Mouse (Mus musculus) retina, postnatal 7 days (tissue): ENCODE measurements around the gene Slc13a4.

Source experiments
- DNase-seq: peaks from one replicate; pipeline ENCODE4 v3.0.0-alpha.2; 2012; ENCODE audit warnings: low read depth, low spot score

Gene Slc13a4

GRCm38 (mm10) chr6:35258922-35259321 is 49.0 kb downstream of the Slc13a4 start:
- DNase-seq, result no peak

- DNase-seq, result no peak
These were observed 50.2 kb downstream of the Slc13a4 start for GRCm38 (mm10) chr6:35257626-35258190.

GRCm38 (mm10) chr6:35256691-35257090 is 51.2 kb downstream of the Slc13a4 start:
- DNase-seq, result no peak

DNA sequence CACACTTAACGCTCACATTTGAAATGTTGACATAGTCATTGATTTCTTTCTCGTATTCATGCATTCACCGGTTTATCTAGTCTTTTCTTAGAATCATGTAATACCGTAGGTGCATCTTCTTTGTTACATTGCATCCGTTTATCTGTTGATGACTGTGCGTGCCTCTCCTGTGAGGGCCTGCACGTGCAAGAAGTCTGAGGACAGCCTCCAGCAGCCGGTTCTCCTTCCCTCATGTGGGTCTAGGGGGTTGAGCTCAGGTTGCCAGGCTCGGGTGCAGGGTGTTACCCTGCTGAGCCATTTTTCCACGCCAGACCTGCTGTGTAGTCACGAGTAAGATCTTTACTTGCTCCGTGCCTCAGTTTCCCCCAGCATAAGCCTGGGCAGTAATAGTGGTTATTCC is 52.9 kb downstream of the Slc13a4 start:
- no peak for DNase-seq

DNA sequence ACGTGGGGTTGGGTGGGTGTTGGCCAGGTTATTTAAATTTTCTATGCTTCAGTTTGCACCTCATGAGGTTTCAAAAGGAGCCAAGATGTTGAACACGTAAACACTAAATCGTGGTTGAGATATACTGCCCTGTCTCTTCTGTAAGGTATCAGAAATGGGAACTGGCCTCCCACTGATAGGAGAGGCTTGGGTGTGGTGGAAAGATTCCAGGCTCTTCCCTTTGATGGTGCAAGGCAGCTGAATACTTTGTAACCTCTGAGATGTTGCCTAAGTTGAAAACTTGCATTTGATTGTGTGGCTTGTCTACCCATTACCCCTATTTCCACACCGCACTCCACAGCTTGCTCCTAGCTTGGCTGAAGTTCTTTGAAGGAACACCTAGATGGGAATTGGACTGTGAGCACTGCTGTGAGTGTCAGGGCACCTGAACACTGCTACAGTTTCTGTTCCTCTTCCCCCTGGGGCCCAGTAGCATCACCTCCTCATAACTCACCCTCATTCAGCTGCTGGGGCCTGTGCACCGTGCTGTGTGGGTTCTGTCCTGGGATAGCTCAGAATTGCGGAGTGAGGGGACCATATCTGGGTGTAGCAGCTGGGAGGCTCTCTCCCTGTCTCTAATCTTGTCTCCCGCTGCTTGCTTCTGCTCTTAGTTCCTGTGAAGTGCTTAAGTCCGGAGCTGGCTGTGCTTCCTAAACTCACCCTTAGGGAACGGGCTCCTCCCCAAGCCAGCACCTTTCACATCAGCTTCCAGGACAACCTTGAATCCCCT is 53.6 kb downstream of the Slc13a4 start:
- no peak for DNase-seq

GRCm38 (mm10) chr6:35253474-35253873 is 54.5 kb downstream of the Slc13a4 start:
- no peak for DNase-seq

- peak; percentile 86 for DNase-seq
These were observed 55.2 kb downstream of the Slc13a4 start for GRCm38 (mm10) chr6:35252477-35253346.

- peak; percentile 27 for DNase-seq
These were observed 56.0 kb downstream of the Slc13a4 start for GRCm38 (mm10) chr6:35251807-35252476.

DNA sequence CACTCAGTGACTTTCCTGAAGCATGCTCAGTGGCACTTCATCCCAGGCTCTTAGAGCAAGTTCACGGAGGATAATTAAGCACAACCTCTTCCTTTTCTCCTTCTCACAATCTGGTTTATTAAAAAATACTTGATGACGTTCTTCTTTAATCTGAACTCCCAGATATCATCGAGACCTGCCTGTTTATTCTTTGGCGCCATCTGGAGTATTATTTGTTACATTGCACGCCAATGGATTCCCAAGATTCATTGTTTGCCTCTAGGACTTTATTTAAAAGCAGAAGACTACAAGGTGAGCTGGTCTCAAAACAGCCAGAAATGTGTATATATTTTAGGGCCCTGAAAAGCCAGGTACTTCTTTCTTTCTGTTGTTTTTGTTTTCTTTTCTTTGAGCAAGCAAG is 62.8 kb downstream of the Slc13a4 start:
- DNase-seq, result peak; percentile 13

GRCm38 (mm10) chr6:35243989-35244388 is 63.9 kb downstream of the Slc13a4 start:
- DNase-seq, result no peak

- no peak for DNase-seq
These were observed 64.7 kb downstream of the Slc13a4 start for GRCm38 (mm10) chr6:35243252-35243651.

DNA sequence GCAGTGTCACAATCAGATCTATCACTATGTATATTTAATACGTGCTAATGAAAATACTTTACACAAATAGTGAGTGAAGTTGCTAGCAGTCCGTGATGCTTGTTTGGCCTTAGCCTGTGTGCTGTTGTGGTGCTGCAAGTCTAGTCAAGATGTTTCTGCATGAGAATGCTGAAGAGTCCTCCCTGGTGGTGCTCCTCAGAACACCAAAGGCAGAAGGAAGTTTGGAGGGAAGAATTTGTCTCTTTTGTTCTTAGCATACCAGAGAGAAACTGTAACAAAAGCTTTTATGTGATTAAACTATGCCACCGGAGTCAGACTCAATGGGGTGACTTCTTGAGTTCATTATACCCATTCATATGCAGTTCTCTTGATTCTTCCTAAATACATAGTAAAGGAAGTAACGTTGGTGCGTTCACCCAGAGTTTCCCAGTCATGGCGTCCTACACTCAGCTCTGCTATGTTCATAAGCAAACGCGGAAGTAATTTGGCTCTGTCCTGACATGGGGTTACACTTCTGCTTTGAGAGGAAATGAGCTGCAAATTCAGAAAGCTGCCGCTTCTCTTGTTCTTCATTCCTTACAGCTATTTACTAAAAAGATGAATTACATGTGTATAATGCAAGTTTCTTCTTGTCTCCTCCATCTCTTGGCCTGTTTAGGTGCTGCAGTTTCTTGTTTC is 71.7 kb downstream of the Slc13a4 start:
- no peak for DNase-seq

- no peak for DNase-seq
These were observed 78.5 kb downstream of the Slc13a4 start for GRCm38 (mm10) chr6:35229415-35229814.

- DNase-seq, result no peak
These were observed 82.2 kb downstream of the Slc13a4 start for GRCm38 (mm10) chr6:35225696-35226095.
